Mouse (Mus musculus) brown adipose tissue, adult 24 weeks (tissue): ENCODE measurements around the gene Nlgn1. TPM values are rescaled to one million over a fixed set of nuclear protein-coding genes. Genes with fewer than 3 reads are reported as not detected.

Experiments
- H3K27ac ChIP-seq: fragments of 200-500 bp; replicated peaks from 2 replicates; pipeline ENCODE4 v1.5.1; 2012; ENCODE audit warnings: low read depth, mild to moderate bottlenecking, low read length
- H3K4me1 ChIP-seq: fragments of 200-500 bp; 2 replicates; pipeline ENCODE4 v1.6.1; 2012; ENCODE audit warnings: low read length, mixed read lengths; ENCODE audit not compliant: control insufficient read depth, insufficient read depth, insufficient read length
- H3K4me3 ChIP-seq: fragments of 200-500 bp; 2 replicates; pipeline ENCODE4 v1.5.1; 2012; ENCODE audit warnings: low read depth, mild to moderate bottlenecking, low read length, moderate library complexity; ENCODE audit not compliant: insufficient read depth
- polyA plus RNA-seq: library from polyadenylated mRNA; stranded (reverse); fragments of >200 nt; gene quantifications from 2 replicates; pipeline ENCODE4 v1.2.4, GENCODE M21; 2012; ENCODE audit not compliant: missing spikeins, insufficient read depth, insufficient read length

The Nlgn1 gene
- polyA plus RNA-seq, 1 experiment: not detected

GRCm38 (mm10) chr3:26152510-26153035, 179.7 kb downstream of the Nlgn1 start:
- H3K4me3 ChIP-seq: peak overlapping the region; percentile 22; the same call in 1 of the 2 replicates
- no peaks in the 10 kb centered on the region for H3K4me1 ChIP-seq
- no peak overlapping the region for H3K27ac ChIP-seq

DNA sequence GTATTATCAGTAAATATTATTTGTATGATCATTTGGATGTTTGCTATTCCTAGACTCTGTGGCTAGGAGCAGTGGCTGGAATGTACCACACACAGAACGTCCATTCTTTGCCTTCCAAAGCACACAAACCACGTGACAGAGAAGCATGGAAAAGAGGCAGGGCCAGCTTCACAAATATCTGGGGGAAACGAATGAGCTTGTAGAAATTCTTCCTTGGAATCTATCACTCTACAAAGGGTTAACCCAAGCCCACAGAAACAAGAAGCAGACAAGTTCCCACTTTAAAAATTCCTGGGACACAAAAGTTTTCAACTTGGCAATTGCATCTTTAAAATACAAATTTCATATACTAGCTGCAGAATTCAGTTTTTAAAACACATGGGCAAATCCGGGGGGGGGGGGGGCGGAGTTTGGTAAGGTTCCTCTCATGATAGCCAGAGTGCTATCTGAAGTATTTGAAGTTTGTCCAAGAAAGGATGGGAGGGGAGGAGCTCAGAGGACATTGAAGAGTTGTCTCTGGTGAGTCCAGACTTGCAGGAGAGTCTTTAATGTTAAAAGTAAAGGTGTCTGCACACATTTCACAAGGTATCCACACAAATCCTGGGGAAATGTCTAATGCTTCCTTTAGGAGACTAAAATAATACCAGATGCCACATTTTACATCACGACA, 180.8 kb downstream of the Nlgn1 start:
- no peak overlapping the region for H3K4me3 ChIP-seq
- H3K27ac ChIP-seq: no peak overlapping the region
- no peaks in the 10 kb centered on the region for H3K4me1 ChIP-seq

DNA sequence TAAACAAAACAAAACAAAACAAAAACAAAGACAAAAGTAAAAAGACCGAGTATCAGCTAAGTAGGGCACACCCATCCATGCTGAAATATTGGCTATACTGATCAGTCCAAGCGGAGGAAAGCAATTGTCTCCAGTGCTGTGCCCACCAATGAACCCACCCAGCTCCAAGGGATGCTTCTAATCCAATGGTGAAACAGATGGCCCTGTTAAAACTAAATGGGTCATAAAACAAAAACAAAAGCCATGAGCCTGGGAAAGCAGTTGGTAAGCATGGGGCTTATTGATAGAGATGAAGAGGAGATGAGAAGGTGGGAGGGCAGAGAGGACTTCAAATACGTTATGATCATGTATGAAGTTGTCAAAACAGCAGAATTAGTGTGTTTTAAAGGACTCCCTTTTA, 186.1 kb downstream of the Nlgn1 start:
- no peak overlapping the region for H3K4me3 ChIP-seq
- H3K27ac ChIP-seq: no peak overlapping the region
- no peaks in the 10 kb centered on the region for H3K4me1 ChIP-seq

- Histone ChIP-seq H3K4me1 (no peaks in the 10 kb centered on the region), H3K27ac (no peak overlapping the region), H3K4me3 (no peak overlapping the region)
Observed at GRCm38 (mm10) chr3:26145441-26145840, 186.8 kb downstream of the Nlgn1 start.

- Histone ChIP-seq H3K4me1 (no peaks in the 10 kb centered on the region), H3K4me3 (no peak overlapping the region), H3K27ac (no peak overlapping the region)
Observed at GRCm38 (mm10) chr3:26141590-26141989, 190.7 kb downstream of the Nlgn1 start.

DNA sequence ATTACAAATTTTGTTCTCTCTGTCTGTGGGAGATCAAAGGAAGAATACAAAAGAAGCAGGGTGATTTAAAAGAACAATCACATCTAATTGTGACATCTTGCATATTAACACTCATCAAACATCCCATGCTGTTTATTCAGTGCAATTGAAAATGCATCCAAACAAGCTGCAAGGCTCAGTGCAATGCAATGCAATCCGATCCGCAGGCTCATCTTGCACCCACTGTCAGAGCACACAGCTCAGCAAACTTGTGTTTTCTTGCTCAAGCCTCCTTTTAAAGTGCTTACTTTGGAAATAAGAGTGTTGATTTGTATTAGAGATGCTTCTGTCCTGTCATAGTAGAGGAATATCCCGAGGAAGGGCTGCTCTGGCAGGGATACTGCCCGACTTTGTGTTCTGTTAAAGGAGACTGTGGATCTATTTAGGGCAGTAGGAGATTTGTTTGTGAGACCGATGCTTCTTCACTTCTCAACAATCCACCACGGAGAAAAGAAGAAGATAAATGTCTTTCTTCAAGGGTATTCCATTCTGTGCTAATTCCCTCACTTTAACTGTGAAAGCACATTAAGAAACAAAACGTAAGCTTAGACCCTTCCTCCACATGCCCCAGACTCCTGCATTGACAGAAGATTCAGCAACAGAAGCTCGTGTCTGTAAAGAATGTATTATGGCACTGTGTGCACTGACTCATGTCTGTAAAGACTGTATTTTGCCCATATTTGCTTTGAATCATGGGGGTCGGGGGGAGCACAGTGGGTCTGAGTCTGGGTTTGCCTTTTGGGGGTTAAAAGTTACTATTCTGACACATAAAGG, 197.2 kb downstream of the Nlgn1 start:
- no peak overlapping the region for H3K27ac ChIP-seq
- H3K4me3 ChIP-seq: no peak overlapping the region
- no peaks in the 10 kb centered on the region for H3K4me1 ChIP-seq

GRCm38 (mm10) chr3:26130919-26131318, 201.3 kb downstream of the Nlgn1 start:
- Histone ChIP-seq H3K4me1 (no peaks in the 10 kb centered on the region), H3K27ac (no peak overlapping the region), H3K4me3 (no peak overlapping the region)

GRCm38 (mm10) chr3:26129455-26129854, 202.8 kb downstream of the Nlgn1 start:
- H3K4me3 ChIP-seq: no peak overlapping the region
- no peaks in the 10 kb centered on the region for H3K4me1 ChIP-seq
- H3K27ac ChIP-seq: no peak overlapping the region

GRCm38 (mm10) chr3:26117071-26117470, 215.2 kb downstream of the Nlgn1 start:
- no peak overlapping the region for H3K4me3 ChIP-seq

DNA sequence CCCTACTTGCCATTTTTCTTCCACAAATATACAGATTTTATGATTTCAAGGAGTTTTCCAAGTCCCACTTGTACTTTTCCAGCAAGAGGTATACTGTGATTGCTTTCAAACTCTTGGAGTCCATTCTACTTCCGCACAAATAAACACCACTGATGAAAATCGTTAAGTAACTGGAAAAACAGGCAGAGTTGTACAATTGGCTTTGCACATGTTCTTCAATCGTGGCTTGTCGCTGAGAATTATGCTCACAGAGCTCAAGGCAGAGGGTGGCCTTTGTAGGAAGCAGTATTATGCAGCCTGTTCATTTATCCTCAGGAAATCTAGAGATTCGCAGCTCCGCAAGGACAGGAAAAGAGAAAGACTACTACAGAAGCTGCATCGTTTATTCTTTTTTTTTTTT, 225.9 kb downstream of the Nlgn1 start:
- Histone ChIP-seq H3K4me3 (no peak overlapping the region), H3K27ac (no peak overlapping the region), H3K4me1 (no peaks in the 10 kb centered on the region)

More at GRCm38 (mm10) chr3:26117071-26117470, 215.2 kb downstream of the Nlgn1 start:
- no peaks in the 10 kb centered on the region for H3K4me1 ChIP-seq
- no peak overlapping the region for H3K27ac ChIP-seq

- H3K4me1 ChIP-seq: no peaks in the 10 kb centered on the region
- no peak overlapping the region for H3K4me3 ChIP-seq
- no peak overlapping the region for H3K27ac ChIP-seq
Observed at GRCm38 (mm10) chr3:26105528-26105927, 226.7 kb downstream of the Nlgn1 start.

DNA sequence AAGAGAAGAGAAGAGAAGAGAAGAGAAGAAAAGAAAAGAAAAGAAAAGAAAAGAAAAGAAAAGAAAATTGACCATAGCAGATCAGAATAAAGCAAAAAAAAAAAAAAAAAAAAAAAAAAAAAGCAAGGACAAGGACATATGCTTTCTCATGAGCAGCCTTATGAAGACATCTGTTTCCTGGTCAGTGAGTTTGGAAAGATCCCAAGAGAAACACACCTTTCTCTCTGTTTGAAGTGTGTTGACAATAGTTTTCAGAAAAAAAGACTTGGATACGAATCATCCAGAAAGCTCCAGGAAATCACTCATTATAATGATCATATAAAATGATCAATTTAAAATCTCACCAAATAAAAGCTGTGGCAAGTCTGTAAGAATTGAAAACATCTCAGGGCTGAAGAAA, 230.0 kb downstream of the Nlgn1 start:
- no peak overlapping the region for H3K27ac ChIP-seq
- no peak overlapping the region for H3K4me3 ChIP-seq
- H3K4me1 ChIP-seq: no peaks in the 10 kb centered on the region

DNA sequence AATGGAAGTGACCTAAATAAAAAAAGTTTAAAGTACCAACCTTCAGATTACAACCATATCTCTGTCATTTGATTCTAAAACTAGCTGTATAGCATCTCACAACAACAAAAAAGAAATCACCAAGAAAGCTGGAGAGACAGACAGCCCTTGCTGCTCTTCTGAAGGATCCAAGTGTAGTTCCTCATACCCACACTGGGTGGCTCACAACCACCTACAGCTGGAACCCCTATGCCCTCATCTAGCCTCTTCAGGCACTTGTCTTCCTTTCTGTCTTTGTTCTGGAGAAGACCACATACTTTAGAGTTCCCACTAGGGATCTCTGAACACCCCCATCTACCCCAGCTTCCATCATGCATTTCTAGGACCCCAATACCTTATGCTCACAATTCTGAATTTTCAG, 236.7 kb downstream of the Nlgn1 start:
- Histone ChIP-seq H3K4me1 (no peaks in the 10 kb centered on the region), H3K4me3 (no peak overlapping the region)

DNA sequence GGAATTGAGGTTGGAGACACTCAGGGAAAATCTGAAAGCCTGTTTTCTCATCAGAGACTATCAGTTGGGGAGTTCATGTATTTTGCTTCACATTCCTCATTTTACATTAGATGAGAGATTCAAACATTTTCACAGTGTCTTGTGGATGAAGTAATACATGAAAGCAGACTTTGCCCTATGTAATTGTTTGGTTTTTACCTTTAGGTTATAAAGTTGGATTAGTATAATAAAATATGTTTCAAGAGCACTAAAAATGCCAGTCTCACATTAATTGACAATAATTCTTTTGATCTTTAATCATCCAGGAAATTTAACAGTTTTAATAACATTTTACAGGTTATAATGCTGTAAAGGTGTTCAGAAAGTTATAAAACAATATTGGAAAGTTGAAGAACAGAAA, 262.9 kb downstream of the Nlgn1 start:
- no peak overlapping the region for H3K4me3 ChIP-seq
- no peaks in the 10 kb centered on the region for H3K4me1 ChIP-seq
- no peak overlapping the region for H3K27ac ChIP-seq

More for the DNA sequence above, 236.7 kb downstream of the Nlgn1 start:
- H3K27ac ChIP-seq: no peak overlapping the region

- no peaks in the 10 kb centered on the region for H3K4me1 ChIP-seq
- H3K4me3 ChIP-seq: no peak overlapping the region
- no peak overlapping the region for H3K27ac ChIP-seq
Observed at GRCm38 (mm10) chr3:26050769-26051168, 281.5 kb downstream of the Nlgn1 start.

GRCm38 (mm10) chr3:26042966-26043365, 289.3 kb downstream of the Nlgn1 start:
- no peak overlapping the region for H3K4me3 ChIP-seq
- no peak overlapping the region for H3K27ac ChIP-seq
- H3K4me1 ChIP-seq: no peaks in the 10 kb centered on the region
